Mouse (Mus musculus) small intestine, adult 2 months (tissue): ENCODE data around the gene Cfap74. TPM values are rescaled to one million over a fixed set of nuclear protein-coding genes. Genes with fewer than 3 reads are reported as not detected.

Experiments used
- H3K27ac ChIP-seq: fragments of 200-500 bp; 2 replicates; pipeline ENCODE4 v1.5.1; 2012; ENCODE audit warnings: low read depth, low read length, control low read depth, inconsistent platforms; ENCODE audit not compliant: insufficient read depth
- H3K27me3 ChIP-seq: fragments of 200-500 bp; 2 replicates; pipeline ENCODE4 v1.6.1; 2012; ENCODE audit warnings: mild to moderate bottlenecking, moderate library complexity, low read length, inconsistent platforms; ENCODE audit not compliant: control insufficient read depth, insufficient read depth
- H3K36me3 ChIP-seq: fragments of 200-500 bp; 2 replicates; pipeline ENCODE4 v1.6.1; 2012; ENCODE audit warnings: mild to moderate bottlenecking, low read length, control low read depth, inconsistent platforms; ENCODE audit not compliant: control insufficient read depth, insufficient read depth
- H3K4me1 ChIP-seq: fragments of 200-500 bp; 2 replicates; pipeline ENCODE4 v1.6.1; 2012; ENCODE audit warnings: low read length, inconsistent platforms, mixed read lengths; ENCODE audit not compliant: control insufficient read depth, insufficient read depth, insufficient read length
- H3K4me3 ChIP-seq: fragments of 200-500 bp; 2 replicates; pipeline ENCODE4 v1.5.1; 2012; ENCODE audit warnings: low read depth, mild to moderate bottlenecking, control low read depth, inconsistent platforms, low read length, moderate library complexity
- CTCF ChIP-seq: fragments of 200-500 bp; IDR thresholded peaks from 2 replicates; pipeline ENCODE4 v1.5.1; 2012; ENCODE audit warnings: low read depth, mild to moderate bottlenecking, control low read depth, inconsistent platforms, low read length, moderate library complexity, mixed read lengths; ENCODE audit not compliant: insufficient replicate concordance, insufficient read length; ENCODE audit errors: extremely low read depth
- POLR2A ChIP-seq: fragments of 200-500 bp; IDR thresholded peaks from 2 replicates; pipeline ENCODE4 v1.6.1; 2012; ENCODE audit warnings: low read depth, mild to moderate bottlenecking, control low read depth, inconsistent platforms, low read length, moderate library complexity
- WGBS: fragments of 180-500 bp; shearing (Covaris S2); methylation state at CpG from one replicate; pipeline ENCODE4 v1.1.7; 2018; 5-methylcytosine and 5-hydroxymethylcytosine counted together
- polyA plus RNA-seq: library from polyadenylated mRNA; depleted of rRNA; stranded (reverse); fragments of >200 nt; gene quantifications from 2 replicates; pipeline ENCODE4 v1.2.3, GENCODE M21; 2012

Gene Cfap74
- polyA plus RNA-seq, 1 experiment, result 1.4 TPM

GRCm38 (mm10) chr4:155368684-155369083 lies 40.3 kb upstream of the Cfap74 start:
- no peaks in the 10 kb centered on the region for H3K27me3 ChIP-seq

GRCm38 (mm10) chr4:155370737-155371715 lies 38.0 kb upstream of the Cfap74 start:
- Histone ChIP-seq H3K27ac (peak overlapping the region; percentile 89), H3K4me1 (peaks cover 40% of the 10 kb centered on the region)
- TF ChIP-seq POLR2A, result no peak

More at GRCm38 (mm10) chr4:155368684-155369083, 40.3 kb upstream of the Cfap74 start:
- 54% methylated on average over 12 of the region's 12 CpGs for WGBS
- Histone ChIP-seq H3K4me3 (no peak overlapping the region), H3K36me3 (no peaks in the 10 kb centered on the region), H3K27ac (no peak overlapping the region), H3K4me1 (peaks cover 36% of the 10 kb centered on the region)
- TF ChIP-seq CTCF, result peak; percentile 83
- no peak for TF ChIP-seq POLR2A

GRCm38 (mm10) chr4:155371797-155372735 lies 36.9 kb upstream of the Cfap74 start:
- Histone ChIP-seq H3K27ac (peak overlapping the region; percentile 89), H3K27me3 (no peaks in the 10 kb centered on the region), H3K4me3 (no peak overlapping the region), H3K4me1 (peaks cover 40% of the 10 kb centered on the region), H3K36me3 (no peaks in the 10 kb centered on the region)
- TF ChIP-seq CTCF (no peak), POLR2A (no peak)
- 70% methylated on average over 5 of the region's 5 CpGs for WGBS

More at GRCm38 (mm10) chr4:155370737-155371715, 38.0 kb upstream of the Cfap74 start:
- Histone ChIP-seq H3K27me3 (no peaks in the 10 kb centered on the region), H3K36me3 (no peaks in the 10 kb centered on the region), H3K4me3 (no peak overlapping the region)
- WGBS, result 41% methylated on average over 15 of the region's 15 CpGs

- H3K27ac ChIP-seq, result no peak overlapping the region
- TF ChIP-seq POLR2A (no peak), CTCF (no peak)
- 29% methylated on average over 7 of the region's 7 CpGs for WGBS
- no peak overlapping the region for H3K4me3 ChIP-seq
- H3K27me3 ChIP-seq, result no peaks in the 10 kb centered on the region
- H3K36me3 ChIP-seq, result no peaks in the 10 kb centered on the region
- H3K4me1 ChIP-seq, result peaks cover 4% of the 10 kb centered on the region; the same call in 1 of the 2 replicates
These were observed 27.0 kb upstream of the Cfap74 start for GRCm38 (mm10) chr4:155381974-155382373.

GRCm38 (mm10) chr4:155382752-155383151 lies 26.2 kb upstream of the Cfap74 start:
- Histone ChIP-seq H3K36me3 (no peaks in the 10 kb centered on the region), H3K4me3 (no peak overlapping the region), H3K27ac (no peak overlapping the region), H3K4me1 (no peaks in the 10 kb centered on the region), H3K27me3 (no peaks in the 10 kb centered on the region)
- no peak for TF ChIP-seq POLR2A
- no peak for TF ChIP-seq CTCF
- 41% methylated on average over 9 of the region's 9 CpGs for WGBS

- no peak overlapping the region for H3K27ac ChIP-seq
- H3K4me3 ChIP-seq, result no peak overlapping the region
- TF ChIP-seq POLR2A (no peak), CTCF (no peak)
- no peaks in the 10 kb centered on the region for H3K36me3 ChIP-seq
- no peaks in the 10 kb centered on the region for H3K27me3 ChIP-seq
- no peaks in the 10 kb centered on the region for H3K4me1 ChIP-seq
- WGBS, result 76% methylated on average over 4 of the region's 4 CpGs
These were observed 25.7 kb upstream of the Cfap74 start for GRCm38 (mm10) chr4:155383326-155383725.
